Mouse (Mus musculus): ENCODE measurements around the gene Gm20683.

- TF ChIP-seq CTCF (IDR thresholded peaks at IDR 0.05; ENCODE audit: borderline replicate concordance, extremely low read depth, insufficient read depth, insufficient read length), result no peak
- TF ChIP-seq POLR2A (IDR thresholded peaks at IDR 0.05; ENCODE audit: borderline replicate concordance, extremely low read depth, insufficient read depth, insufficient read length, poor library complexity, severe bottlenecking), result no peak
Measured at GRCm38 (mm10) chr17:25881691-25882090, 40.1 kb upstream of the Gm20683 start.

Data from brain, embryonic 14.5 days (tissue).